Mouse (Mus musculus) heart, embryonic 14.5 days (tissue): ENCODE measurements around the gene Gpr12. TPM values are rescaled to one million over a fixed set of nuclear protein-coding genes. Genes with fewer than 3 reads are reported as not detected.

Experiments
- ATAC-seq: fragments of 200-750 bp; cut with Nextera tagmentation; 2 replicates; pipeline ENCODE4 v1.8.0; 2017; ENCODE audit warnings: low read depth, moderate TSS enrichment; ENCODE audit not compliant: insufficient number of reproducible peaks, insufficient read depth, low FRiP score
- H3K27ac ChIP-seq, 2 experiments: fragments of 200-500 bp in 1 of 2; fragments of 300-500 bp in 1 of 2; sonication (generic) in 1 of 2; replicated peaks in 1 of 2; 2 replicates each; pipeline ENCODE4 v1.5.1; 2012 to 2014; ENCODE audit warnings: low read depth in 2 of 2, low read length in 2 of 2, control low read depth in 1 of 2, mild to moderate bottlenecking in 1 of 2, mixed read lengths in 1 of 2; ENCODE audit not compliant: control insufficient read depth in 1 of 2, insufficient read depth in 1 of 2
- H3K27me3 ChIP-seq: fragments of 300-500 bp; sonication (generic); 2 replicates; pipeline ENCODE4 v1.6.1; 2014; ENCODE audit warnings: mild to moderate bottlenecking, low read length, control low read depth; ENCODE audit not compliant: control insufficient read depth, insufficient read depth
- H3K36me3 ChIP-seq: fragments of 300-500 bp; sonication (generic); 2 replicates; pipeline ENCODE4 v1.6.1; 2014; ENCODE audit warnings: mild to moderate bottlenecking, control low read depth, low read length, mixed read lengths; ENCODE audit not compliant: control insufficient read depth, insufficient read depth
- H3K4me1 ChIP-seq, 2 experiments: fragments of 200-500 bp in 1 of 2; fragments of 300-500 bp in 1 of 2; sonication (generic) in 1 of 2; 2 replicates each; pipeline ENCODE4 v1.6.1; 2012 to 2014; ENCODE audit warnings: low read length in 2 of 2, control low read depth in 1 of 2, mixed read lengths in 1 of 2; ENCODE audit not compliant: control insufficient read depth in 2 of 2, insufficient read depth in 2 of 2
- H3K4me2 ChIP-seq: fragments of 300-500 bp; sonication (generic); 2 replicates; pipeline ENCODE4 v1.6.1; 2014; ENCODE audit warnings: mild to moderate bottlenecking, low read length
- H3K4me3 ChIP-seq, 2 experiments: fragments of 200-500 bp in 1 of 2; fragments of 300-500 bp in 1 of 2; sonication (generic) in 1 of 2; 2 replicates each; pipeline ENCODE4 v1.5.1; 2012 to 2014; ENCODE audit warnings: low read length in 2 of 2, mild to moderate bottlenecking in 2 of 2, control low read depth in 1 of 2, low read depth in 1 of 2, moderate library complexity in 1 of 2; ENCODE audit not compliant: control insufficient read depth in 1 of 2, insufficient read depth in 1 of 2
- H3K9ac ChIP-seq: fragments of 300-500 bp; sonication (generic); 2 replicates; pipeline ENCODE4 v1.6.1; 2014; ENCODE audit warnings: mild to moderate bottlenecking, low read length
- H3K9me3 ChIP-seq: fragments of 300-500 bp; sonication (generic); 2 replicates; pipeline ENCODE4 v1.6.1; 2016; ENCODE audit warnings: low read length, control low read depth; ENCODE audit not compliant: control insufficient read depth
- WGBS: fragments of 180-500 bp; shearing (Covaris S2); extraction: QIAGEN DNeasy Blood & Tissue Kit; methylation state at CpG from one replicate; pipeline ENCODE4 v1.1.7; 2014; 5-methylcytosine and 5-hydroxymethylcytosine counted together
- polyA plus RNA-seq: library from polyadenylated mRNA; unstranded; fragments of >200 nt; fragmentation: Nextera tagmentation; extraction: Ambion mirVana; gene quantifications from 2 replicates; pipeline ENCODE4 v1.2.1, GENCODE M21; 2014

Gene Gpr12
- polyA plus RNA-seq = not detected in 2 replicates

DNA sequence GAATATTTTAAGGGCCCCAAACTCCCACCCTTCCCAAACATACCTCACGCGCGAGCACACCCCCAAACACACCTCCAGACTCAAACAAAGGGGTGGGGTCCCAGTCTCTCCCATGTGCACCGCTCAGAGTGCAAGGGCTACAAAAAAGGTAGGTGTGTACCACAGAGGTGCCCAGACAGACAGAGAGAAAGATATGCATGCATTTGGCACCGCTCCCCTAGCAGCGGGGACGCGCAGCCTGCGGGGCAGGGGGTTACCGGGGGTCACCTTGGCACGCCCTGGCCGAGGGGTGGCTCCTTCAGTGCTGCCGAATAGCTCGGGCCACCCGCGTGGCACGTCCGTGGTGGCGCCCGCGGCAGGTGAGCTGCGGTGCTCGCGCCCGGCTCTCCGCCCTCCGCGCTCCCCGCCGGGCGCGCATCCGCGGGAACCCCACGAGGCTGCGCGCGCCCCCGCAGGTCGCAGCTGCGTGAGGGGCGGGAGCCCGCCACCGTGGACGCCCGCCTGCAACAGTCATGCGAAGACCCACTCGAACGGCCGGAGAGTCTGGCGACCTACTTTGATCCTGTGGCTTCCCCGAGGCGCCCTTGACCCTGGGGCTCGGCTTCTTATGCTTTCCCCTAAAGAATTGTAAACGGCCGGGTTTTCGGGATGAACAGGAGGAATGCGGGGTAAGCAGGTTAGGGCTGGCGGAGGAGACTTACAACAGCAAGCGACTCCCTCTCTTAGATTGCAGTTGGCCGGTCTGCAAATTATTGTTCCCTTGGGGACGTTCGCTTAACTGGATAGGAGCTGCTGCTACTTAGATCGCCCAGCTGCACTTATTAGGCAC lies at the start of gene Gpr12:
Gene Gpr12 (minus strand): TSS at position 762 of the 829 bp plus-strand sequence.
- peak within 1 kb of the TSS; percentile 86 for H3K4me2 ChIP-seq
- no peaks in the 10 kb centered on the region for H3K36me3 ChIP-seq
- 0 out of 2 replicates have a peak within 1 kb of the TSS, but pooled peaks have one; percentile 16 for H3K9ac ChIP-seq
- peak within 1 kb of the TSS; percentile 34 to 46 for H3K4me3 ChIP-seq
- peaks cover 0 to 3% of the 10 kb centered on the region in 2 experiments; a peak in 1 of 4 replicates for H3K4me1 ChIP-seq
- peaks cover 54% of the 10 kb centered on the region for H3K27me3 ChIP-seq
- no peaks in the 10 kb centered on the region for H3K9me3 ChIP-seq
- no peak within 1 kb of the TSS for H3K27ac ChIP-seq
- under 1% methylated on average over 63 of the region's 64 CpGs for WGBS
- no peak for ATAC-seq

DNA sequence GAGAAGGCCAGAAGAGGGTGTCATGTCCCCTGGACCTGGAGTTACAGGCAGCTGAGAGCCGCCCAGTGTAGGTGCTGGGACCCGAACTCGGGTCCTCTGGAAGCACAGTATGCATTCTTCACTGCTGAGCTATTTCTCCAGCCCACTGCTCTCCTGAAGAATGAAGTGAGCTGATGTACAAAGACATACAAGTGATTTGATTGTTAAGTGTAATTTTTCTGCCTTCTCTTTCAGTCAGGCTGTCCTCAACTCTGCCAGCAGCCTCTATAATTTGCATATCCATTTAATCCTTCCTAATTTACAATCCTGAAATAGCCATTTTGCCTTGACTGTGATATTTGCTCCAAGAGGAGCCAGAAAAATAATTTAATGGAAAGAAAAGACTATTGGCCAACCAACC lies 46.6 kb upstream of the Gpr12 start:
- ATAC-seq = no peak
- no peak overlapping the region for H3K4me3 ChIP-seq
- H3K36me3 ChIP-seq = no peaks in the 10 kb centered on the region
- H3K9me3 ChIP-seq = no peaks in the 10 kb centered on the region
- 79% methylated on average over 3 of the region's 3 CpGs for WGBS
- H3K27me3 ChIP-seq = no peaks in the 10 kb centered on the region
- H3K9ac ChIP-seq = no peak overlapping the region
- H3K4me1 ChIP-seq = no peaks in the 10 kb centered on the region
- H3K4me2 ChIP-seq = no peak overlapping the region
- H3K27ac ChIP-seq = no peak overlapping the region

GRCm38 (mm10) chr5:146630961-146631360 lies 45.9 kb upstream of the Gpr12 start:
- no peaks in the 10 kb centered on the region for H3K9me3 ChIP-seq
- H3K4me1 ChIP-seq = no peaks in the 10 kb centered on the region
- no peak for ATAC-seq
- no peaks in the 10 kb centered on the region for H3K27me3 ChIP-seq
- no peak overlapping the region for H3K27ac ChIP-seq
- H3K4me2 ChIP-seq = no peak overlapping the region
- H3K36me3 ChIP-seq = no peaks in the 10 kb centered on the region
- no peak overlapping the region for H3K4me3 ChIP-seq
- no peak overlapping the region for H3K9ac ChIP-seq
- 34% methylated on average over 4 of the region's 4 CpGs for WGBS

GRCm38 (mm10) chr5:146629636-146630035 lies 44.6 kb upstream of the Gpr12 start:
- Histone ChIP-seq H3K9me3 (no peaks in the 10 kb centered on the region), H3K36me3 (no peaks in the 10 kb centered on the region), H3K27me3 (no peaks in the 10 kb centered on the region), H3K9ac (no peak overlapping the region), H3K4me1 (no peaks in the 10 kb centered on the region), H3K4me3 (no peak overlapping the region), H3K27ac (no peak overlapping the region), H3K4me2 (no peak overlapping the region)
- ATAC-seq = no peak
- WGBS = 71% methylated on average over 10 of the region's 10 CpGs

DNA sequence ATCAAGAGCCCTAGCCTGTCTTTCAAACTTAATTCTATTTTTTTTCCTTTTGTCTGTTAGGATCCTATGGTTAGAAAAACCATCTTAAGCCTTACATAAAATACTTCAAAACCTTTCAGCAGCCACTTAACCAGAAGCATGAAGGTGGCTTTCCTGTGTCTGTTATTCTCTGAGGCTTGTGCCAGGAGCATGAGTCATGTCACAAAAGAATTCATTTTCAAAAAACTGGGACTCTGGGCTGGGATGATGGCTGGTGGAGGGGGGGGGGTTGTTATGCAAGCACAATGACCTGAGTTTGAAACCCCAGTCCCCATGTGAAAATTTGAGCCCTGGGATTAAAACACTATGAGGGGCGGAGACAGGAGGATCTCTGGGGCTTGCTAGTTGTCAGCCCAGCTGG lies 43.8 kb upstream of the Gpr12 start:
- H3K4me1 ChIP-seq = no peaks in the 10 kb centered on the region
- no peak for ATAC-seq

DNA sequence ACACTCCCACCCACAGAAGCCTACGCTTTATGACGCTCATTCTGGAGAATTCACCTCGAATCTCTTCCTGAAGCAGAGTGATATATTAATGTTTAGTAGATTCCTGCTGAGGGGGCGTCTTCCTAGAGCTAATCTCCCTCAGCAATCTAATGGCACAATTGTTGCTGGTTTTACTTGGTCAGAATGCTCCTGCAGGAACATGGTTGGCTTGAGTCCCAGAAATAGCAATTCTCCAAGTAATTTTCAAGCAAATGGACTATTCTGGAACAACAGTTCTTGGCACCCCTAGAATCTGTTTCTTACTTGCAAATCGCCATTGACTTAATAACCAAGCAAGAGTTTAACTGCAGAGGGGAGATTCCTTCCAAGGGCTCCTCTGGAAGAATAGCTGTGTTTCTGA lies 42.9 kb upstream of the Gpr12 start:
- Histone ChIP-seq H3K4me2 (no peak overlapping the region), H3K9me3 (no peaks in the 10 kb centered on the region), H3K27ac (no peak overlapping the region), H3K36me3 (no peaks in the 10 kb centered on the region), H3K4me1 (no peaks in the 10 kb centered on the region), H3K4me3 (no peak overlapping the region), H3K9ac (no peak overlapping the region), H3K27me3 (no peaks in the 10 kb centered on the region)
- no peak for ATAC-seq
- 62% methylated on average over 5 of the region's 5 CpGs for WGBS

More for the DNA sequence above, 43.8 kb upstream of the Gpr12 start:
- Histone ChIP-seq H3K27me3 (no peaks in the 10 kb centered on the region), H3K4me2 (no peak overlapping the region), H3K9me3 (no peaks in the 10 kb centered on the region), H3K36me3 (no peaks in the 10 kb centered on the region), H3K9ac (no peak overlapping the region), H3K4me3 (no peak overlapping the region), H3K27ac (no peak overlapping the region)
- 78% methylated on average over 1 of the region's 1 CpGs for WGBS

- H3K36me3 ChIP-seq = no peaks in the 10 kb centered on the region
- H3K9me3 ChIP-seq = no peaks in the 10 kb centered on the region
- H3K4me1 ChIP-seq = no peaks in the 10 kb centered on the region
- WGBS = 61% methylated on average over 6 of the region's 6 CpGs
- H3K27ac ChIP-seq = no peak overlapping the region
- ATAC-seq = no peak
- no peak overlapping the region for H3K4me2 ChIP-seq
- no peak overlapping the region for H3K4me3 ChIP-seq
- H3K27me3 ChIP-seq = no peaks in the 10 kb centered on the region
- no peak overlapping the region for H3K9ac ChIP-seq
Observed at GRCm38 (mm10) chr5:146625635-146626311, 40.7 kb upstream of the Gpr12 start.
